Mouse (Mus musculus) intestine, embryonic 14.5 days (tissue): Measurements from ENCODE around the gene Mapt. TPM values are rescaled to one million over a fixed set of nuclear protein-coding genes. Genes with fewer than 3 reads are reported as not detected.
A peak's percentile ranks its signal among the peaks of the same experiment; 100 is the strongest.

Source experiments
- ATAC-seq: fragments of 200-750 bp; cut with Nextera tagmentation; replicated peaks from 2 replicates; pipeline ENCODE4 v1.8.0; 2017; ENCODE audit warnings: low read depth, moderate number of reproducible peaks, moderate TSS enrichment, moderate library complexity; ENCODE audit not compliant: low FRiP score, low TSS enrichment
- DNase-seq: peaks from one replicate; pipeline ENCODE4 v3.0.0-alpha.2; 2018; ENCODE audit warnings: low spot score
- H3K27ac ChIP-seq: fragments of 300-500 bp; sonication (generic); 2 replicates; pipeline ENCODE4 v1.5.1; 2014; ENCODE audit warnings: low read depth, mild to moderate bottlenecking, control low read depth
- H3K27me3 ChIP-seq: fragments of 300-500 bp; sonication (generic); replicated peaks from 2 replicates; pipeline ENCODE4 v1.6.1; 2014; ENCODE audit warnings: low read length, control low read depth; ENCODE audit not compliant: control insufficient read depth, insufficient read depth
- H3K36me3 ChIP-seq: fragments of 300-500 bp; sonication (generic); 2 replicates; pipeline ENCODE4 v1.6.1; 2014; ENCODE audit warnings: low read length, control low read depth; ENCODE audit not compliant: control insufficient read depth, insufficient read depth
- H3K4me1 ChIP-seq: fragments of 300-500 bp; sonication (generic); replicated peaks from 2 replicates; pipeline ENCODE4 v1.6.1; 2014; ENCODE audit warnings: low read length, control low read depth, mixed read lengths; ENCODE audit not compliant: control insufficient read depth, insufficient read depth
- H3K4me2 ChIP-seq: fragments of 300-500 bp; sonication (generic); 2 replicates; pipeline ENCODE4 v1.6.1; 2014; ENCODE audit warnings: low read length
- H3K4me3 ChIP-seq: fragments of 300-500 bp; sonication (generic); 2 replicates; pipeline ENCODE4 v1.5.1; 2014; ENCODE audit warnings: low read depth, low read length, control low read depth, mixed read lengths
- H3K9ac ChIP-seq: fragments of 300-500 bp; sonication (generic); 2 replicates; pipeline ENCODE4 v1.6.1; 2014; ENCODE audit warnings: mild to moderate bottlenecking, low read length
- H3K9me3 ChIP-seq: fragments of 300-500 bp; sonication (generic); 2 replicates; pipeline ENCODE4 v1.6.1; 2016; ENCODE audit warnings: low read length, control low read depth; ENCODE audit not compliant: control insufficient read depth
- WGBS: fragments of 180-500 bp; shearing (Covaris S2); extraction: QIAGEN DNeasy Blood & Tissue Kit; methylation state at CpG from one replicate; pipeline ENCODE4 v1.1.7; 2014; 5-methylcytosine and 5-hydroxymethylcytosine counted together
- polyA plus RNA-seq: library from polyadenylated mRNA; unstranded; fragments of >200 nt; fragmentation: Nextera tagmentation; extraction: Ambion mirVana; gene quantifications from 2 replicates; pipeline ENCODE4 v1.2.1, GENCODE M21; 2014

Gene Mapt
- polyA plus RNA-seq, 1 experiment from 2014 or later, result 16.8 TPM

- H3K36me3 ChIP-seq, result no peaks in the 10 kb centered on the region
- H3K4me2 ChIP-seq, result no peak overlapping the region
- H3K9ac ChIP-seq, result no peak overlapping the region
- H3K4me3 ChIP-seq, result no peak overlapping the region
- ATAC-seq (no peak), DNase-seq (no peak)
- 70% methylated on average over 6 of the region's 6 CpGs for WGBS
- 0 out of 2 replicates have a peak, but pooled peaks cover 2% of the 10 kb centered on the region for H3K4me1 ChIP-seq
- H3K27me3 ChIP-seq, result no peaks in the 10 kb centered on the region
- H3K9me3 ChIP-seq, result no peaks in the 10 kb centered on the region
- H3K27ac ChIP-seq, result no peak overlapping the region
These were observed 40.7 kb downstream of the Mapt start for GRCm38 (mm10) chr11:104271876-104272275.

DNA sequence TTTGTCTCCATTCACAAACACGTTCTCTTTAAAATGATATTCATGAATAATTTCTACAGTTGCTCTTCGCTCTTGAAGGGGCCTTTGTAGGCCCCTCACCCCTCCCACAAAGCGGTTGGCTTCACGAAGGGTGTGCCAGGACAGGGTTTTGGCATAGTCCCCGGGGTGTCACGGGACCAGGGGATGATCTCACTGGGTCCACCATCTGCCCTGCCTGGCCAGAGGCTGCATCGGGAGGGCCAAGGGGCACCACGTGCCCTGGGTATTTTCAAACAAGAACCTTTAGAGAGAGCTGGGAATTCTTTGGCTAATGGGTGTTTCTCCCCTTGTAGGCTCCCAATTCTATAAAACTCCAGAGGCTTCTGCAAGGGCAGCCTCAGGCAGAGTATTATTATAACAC, 41.2 kb downstream of the Mapt start:
- DNase-seq, result no peak
- WGBS, result 77% methylated on average over 8 of the region's 8 CpGs
- H3K27me3 ChIP-seq, result no peaks in the 10 kb centered on the region
- no peak overlapping the region for H3K9ac ChIP-seq
- no peak overlapping the region for H3K4me2 ChIP-seq
- H3K27ac ChIP-seq, result no peak overlapping the region
- no peaks in the 10 kb centered on the region for H3K36me3 ChIP-seq
- no peak for ATAC-seq
- H3K9me3 ChIP-seq, result no peaks in the 10 kb centered on the region
- H3K4me1 ChIP-seq, result 0 out of 2 replicates have a peak, but pooled peaks cover 2% of the 10 kb centered on the region
- no peak overlapping the region for H3K4me3 ChIP-seq

DNA sequence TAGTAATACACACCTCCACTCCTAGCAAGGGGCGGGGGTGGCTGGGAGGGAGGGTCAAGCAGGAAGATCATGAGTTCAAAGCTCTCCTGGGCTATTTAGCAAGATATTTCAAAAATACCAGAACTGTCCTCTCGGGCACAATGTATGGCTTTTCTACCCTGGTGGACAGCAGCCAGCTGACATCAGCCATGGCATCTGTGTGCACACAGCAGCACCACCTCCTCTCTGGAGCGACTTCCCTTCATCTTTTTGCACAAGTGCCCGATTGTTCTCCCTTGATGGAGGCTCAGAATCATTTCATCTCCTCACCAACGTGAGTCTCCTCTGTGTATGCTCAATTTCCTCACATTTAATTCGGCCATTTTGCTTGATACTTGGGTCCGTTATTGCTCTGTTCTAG, 44.6 kb downstream of the Mapt start:
- Histone ChIP-seq H3K9ac (no peak overlapping the region), H3K4me3 (no peak overlapping the region), H3K9me3 (no peaks in the 10 kb centered on the region), H3K4me2 (no peak overlapping the region), H3K27me3 (no peaks in the 10 kb centered on the region), H3K27ac (no peak overlapping the region), H3K4me1 (no peaks in the 10 kb centered on the region), H3K36me3 (no peaks in the 10 kb centered on the region)
- ATAC-seq, result no peak
- 84% methylated on average over 7 of the region's 7 CpGs for WGBS
- no peak for DNase-seq

GRCm38 (mm10) chr11:104278222-104278621, 47.0 kb downstream of the Mapt start:
- Histone ChIP-seq H3K27ac (no peak overlapping the region), H3K4me3 (no peak overlapping the region), H3K27me3 (no peaks in the 10 kb centered on the region), H3K9ac (no peak overlapping the region), H3K9me3 (no peaks in the 10 kb centered on the region), H3K4me2 (peak overlapping the region; percentile 14; the same call in 1 of the 2 replicates), H3K36me3 (no peaks in the 10 kb centered on the region), H3K4me1 (no peaks in the 10 kb centered on the region)
- WGBS, result 5% methylated on average over 20 of the region's 20 CpGs
- ATAC-seq, result no peak
- DNase-seq, result peak; percentile 70

- no peaks in the 10 kb centered on the region for H3K36me3 ChIP-seq
- H3K27ac ChIP-seq, result no peak overlapping the region
- no peaks in the 10 kb centered on the region for H3K4me1 ChIP-seq
- DNase-seq, result no peak
- H3K27me3 ChIP-seq, result no peaks in the 10 kb centered on the region
- 75% methylated on average over 4 of the region's 4 CpGs for WGBS
- H3K9me3 ChIP-seq, result no peaks in the 10 kb centered on the region
- H3K9ac ChIP-seq, result no peak overlapping the region
- no peak overlapping the region for H3K4me2 ChIP-seq
- no peak overlapping the region for H3K4me3 ChIP-seq
- ATAC-seq, result no peak
These were observed 47.9 kb downstream of the Mapt start for GRCm38 (mm10) chr11:104279049-104279448.

DNA sequence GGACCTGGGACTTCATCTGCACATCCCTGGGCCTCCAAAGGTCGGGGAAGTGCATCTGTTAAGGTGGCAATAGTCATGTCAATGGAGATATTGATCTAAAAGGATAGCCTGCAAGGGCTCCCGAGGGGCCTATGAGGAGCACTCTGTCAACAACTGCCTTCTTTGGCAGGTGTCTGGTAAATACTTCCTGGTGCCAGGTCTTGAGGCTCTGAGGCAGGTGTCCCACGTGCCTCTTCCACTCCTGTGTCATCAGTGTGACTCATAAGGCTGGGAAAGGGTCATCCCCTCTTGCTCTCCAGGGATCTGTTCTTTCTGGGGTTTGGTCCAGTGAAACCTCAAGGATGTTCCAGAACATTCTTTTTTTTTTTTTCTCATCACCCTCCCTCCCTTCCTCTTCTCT, 48.3 kb downstream of the Mapt start:
- Histone ChIP-seq H3K36me3 (no peaks in the 10 kb centered on the region), H3K4me1 (no peaks in the 10 kb centered on the region), H3K4me3 (no peak overlapping the region), H3K27me3 (no peaks in the 10 kb centered on the region), H3K27ac (no peak overlapping the region), H3K4me2 (no peak overlapping the region), H3K9me3 (no peaks in the 10 kb centered on the region), H3K9ac (no peak overlapping the region)
- DNase-seq (no peak), ATAC-seq (peak; percentile 32; the same call in 1 of the 2 replicates)
- WGBS, result 39% methylated on average over 3 of the region's 3 CpGs

- no peak overlapping the region for H3K4me2 ChIP-seq
- WGBS, result 78% methylated on average over 5 of the region's 5 CpGs
- no peak overlapping the region for H3K9ac ChIP-seq
- no peaks in the 10 kb centered on the region for H3K4me1 ChIP-seq
- DNase-seq, result no peak
- ATAC-seq, result no peak
- H3K9me3 ChIP-seq, result no peaks in the 10 kb centered on the region
- H3K4me3 ChIP-seq, result no peak overlapping the region
- no peak overlapping the region for H3K27ac ChIP-seq
- no peaks in the 10 kb centered on the region for H3K36me3 ChIP-seq
- H3K27me3 ChIP-seq, result no peaks in the 10 kb centered on the region
These were observed 50.3 kb downstream of the Mapt start for GRCm38 (mm10) chr11:104281501-104281900.

GRCm38 (mm10) chr11:104287113-104287512, 55.9 kb downstream of the Mapt start:
- H3K36me3 ChIP-seq, result no peaks in the 10 kb centered on the region
- no peaks in the 10 kb centered on the region for H3K27me3 ChIP-seq
- H3K9ac ChIP-seq, result no peak overlapping the region
- 0 out of 2 replicates have a peak, but pooled peaks cover 5% of the 10 kb centered on the region for H3K4me1 ChIP-seq
- no peak overlapping the region for H3K4me3 ChIP-seq
- ATAC-seq, result no peak
- no peak for DNase-seq
- WGBS, result 92% methylated on average over 18 of the region's 18 CpGs
- H3K4me2 ChIP-seq, result no peak overlapping the region
- no peak overlapping the region for H3K27ac ChIP-seq
- no peaks in the 10 kb centered on the region for H3K9me3 ChIP-seq

DNA sequence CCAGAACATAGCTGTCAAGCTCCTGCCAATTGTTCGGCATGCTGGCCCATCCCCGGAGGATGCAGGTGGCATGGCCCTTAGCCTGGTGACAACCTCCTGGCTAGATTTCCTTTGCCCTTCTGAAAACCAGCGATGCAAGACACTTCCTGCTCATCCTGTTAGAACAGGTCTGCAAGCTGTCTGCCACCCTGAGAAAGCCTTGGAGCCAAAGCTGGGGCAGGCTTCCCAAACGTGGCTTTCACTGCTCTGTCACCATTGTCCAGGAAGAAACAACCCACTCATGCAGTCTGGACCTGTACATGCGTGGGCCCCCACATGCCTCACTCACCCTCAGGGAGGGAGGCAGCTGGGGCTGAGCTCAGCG, 57.6 kb downstream of the Mapt start:
- H3K36me3 ChIP-seq, result no peaks in the 10 kb centered on the region
- ATAC-seq, result no peak; the same call in 1 of the 2 replicates
- 0 out of 2 replicates have a peak, but pooled peaks cover 5% of the 10 kb centered on the region for H3K4me1 ChIP-seq
- H3K4me3 ChIP-seq, result no peak overlapping the region
- 47% methylated on average over 6 of the region's 6 CpGs for WGBS
- H3K27me3 ChIP-seq, result no peaks in the 10 kb centered on the region
- H3K4me2 ChIP-seq, result no peak overlapping the region
- no peak for DNase-seq
- no peak overlapping the region for H3K9ac ChIP-seq
- no peaks in the 10 kb centered on the region for H3K9me3 ChIP-seq
- H3K27ac ChIP-seq, result peak overlapping the region; percentile 70; the same call in 1 of the 2 replicates
